Mouse (Mus musculus) left cerebral cortex, adult 18-20 months (tissue): ENCODE measurements around the gene Col6a6. TPM values are rescaled to one million over a fixed set of nuclear protein-coding genes. Genes with fewer than 3 reads are reported as not detected.

ENCODE experiments used
- DNase-seq, 2 experiments: peaks; one replicate each; pipeline ENCODE4 v3.0.0; 2021 to 2022; ENCODE audit warnings: low spot score in 2 of 2, mixed read lengths in 1 of 2
- total RNA-seq, 2 experiments: library from RNA; stranded (reverse); gene quantifications; 2 replicates each; pipeline ENCODE4 v1.2.3; 2021

The Col6a6 gene
- total RNA-seq, 2 experiments from 2014 or later, result 0.16 to 0.56 TPM

DNA sequence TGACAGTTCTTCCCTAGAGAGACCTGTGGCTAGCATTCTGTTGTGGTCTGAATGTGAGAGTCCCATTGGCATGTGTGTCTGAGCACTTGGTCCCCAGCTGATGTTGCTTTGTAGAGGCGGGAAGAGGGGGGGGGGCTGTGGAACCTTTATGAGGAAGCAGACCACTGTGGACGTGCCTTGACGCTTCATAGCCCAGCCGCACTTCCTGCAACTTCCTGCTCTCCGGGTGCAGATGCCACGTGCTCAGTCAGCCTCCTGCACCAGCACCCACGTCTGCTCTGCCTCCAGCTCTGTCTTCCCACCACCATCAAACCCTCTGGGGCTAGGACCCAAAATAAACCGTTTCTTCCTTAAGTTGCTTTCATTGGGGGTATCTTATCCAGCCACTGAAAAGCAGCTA is 24.5 kb downstream of the Col6a6 start:
- DNase-seq, result no peak

DNA sequence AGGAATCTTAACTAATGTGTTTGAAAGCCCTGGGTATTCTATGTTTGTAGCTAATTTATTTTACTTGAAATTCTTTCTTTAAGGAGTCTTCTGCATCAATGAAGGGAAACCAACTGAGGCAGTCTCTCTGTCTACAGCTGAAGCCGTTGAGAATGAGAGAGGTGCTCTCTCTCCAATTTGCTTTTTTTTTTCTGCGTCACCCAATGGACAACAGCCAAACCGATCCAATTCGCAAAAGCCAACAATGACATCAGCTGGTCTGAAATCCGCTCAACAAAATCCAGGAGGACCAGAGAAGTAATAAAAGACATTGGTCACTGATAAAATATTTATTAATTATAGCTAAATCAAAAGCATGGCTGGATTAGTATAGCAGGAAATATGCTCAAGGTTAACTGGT is 26.5 kb downstream of the Col6a6 start:
- DNase-seq, result no peak

DNA sequence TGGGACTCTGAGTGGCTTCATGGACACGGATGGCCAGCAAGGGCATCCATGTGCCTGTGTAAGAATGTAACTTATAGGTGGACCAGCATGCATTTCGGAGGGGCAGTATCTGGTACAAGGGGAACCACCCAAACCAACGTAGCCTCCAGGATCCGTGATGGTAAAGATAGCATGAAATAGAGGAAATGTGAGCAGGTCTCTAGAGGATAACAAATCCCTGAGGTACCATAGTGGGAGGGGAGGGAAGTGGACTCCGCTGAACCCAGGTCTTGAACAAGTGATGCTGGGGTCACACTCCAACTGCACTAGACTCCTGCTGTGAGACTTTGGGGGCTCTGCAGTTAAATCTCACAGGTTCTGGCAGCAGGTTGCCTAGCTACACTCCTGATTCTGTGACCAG is 27.7 kb downstream of the Col6a6 start:
- no peak for DNase-seq

DNA sequence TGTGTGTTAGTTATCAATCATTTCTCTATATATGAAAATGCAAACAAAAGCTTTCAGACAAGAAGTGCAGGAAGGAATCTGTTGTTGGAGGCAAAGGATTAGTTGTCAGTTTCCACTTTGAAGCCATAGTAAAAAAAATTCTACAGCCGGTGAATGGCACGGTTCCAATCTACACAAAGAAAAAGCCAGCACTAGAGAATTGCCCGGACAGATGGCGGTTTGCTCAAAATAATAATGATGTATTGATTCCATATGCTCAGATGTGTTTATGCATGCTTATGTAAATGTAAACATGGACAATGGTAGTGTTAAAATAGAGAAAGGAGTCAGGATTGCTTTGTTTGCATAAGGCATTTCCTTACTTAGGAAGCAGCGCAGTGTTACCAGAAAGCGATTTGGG is 31.8 kb downstream of the Col6a6 start:
- no peak for DNase-seq

DNA sequence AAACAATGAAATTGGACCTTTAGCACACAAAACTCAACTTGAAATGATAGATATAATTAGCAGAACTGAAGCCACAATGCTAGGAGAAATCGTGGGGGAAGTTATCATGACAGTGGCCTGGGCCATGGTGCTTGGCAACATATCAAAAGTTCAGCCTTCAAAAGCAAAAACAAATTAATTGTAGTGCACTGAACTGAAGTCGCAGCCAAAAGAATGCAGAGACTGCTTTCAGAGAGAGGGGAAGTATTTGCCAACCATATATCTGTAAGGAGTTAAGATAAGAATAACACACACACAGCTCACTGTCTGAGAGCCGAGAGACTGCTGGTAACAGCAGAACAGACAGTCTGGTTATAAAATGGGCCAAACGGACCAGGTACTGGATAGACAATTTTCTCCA is 33.0 kb downstream of the Col6a6 start:
- DNase-seq, result no peak

DNA sequence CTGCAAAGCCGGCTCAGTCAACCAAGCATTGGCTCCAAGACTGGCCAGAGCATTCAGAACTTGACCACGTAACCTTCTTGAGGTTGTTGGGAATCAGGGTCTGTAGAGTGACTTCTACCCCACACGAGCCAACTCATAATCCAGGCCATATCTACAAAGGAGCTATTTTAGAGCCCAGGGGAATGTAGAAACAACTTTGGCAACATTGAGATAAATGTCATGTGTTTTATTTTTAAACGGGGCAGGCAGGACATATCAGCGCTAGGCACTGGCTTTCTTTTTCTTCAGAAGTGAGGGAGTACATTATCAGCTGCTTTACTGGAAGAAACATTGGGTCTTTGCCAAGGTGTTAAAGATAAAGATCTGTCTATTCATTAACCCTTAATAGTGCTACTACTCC is 36.1 kb downstream of the Col6a6 start:
- no peak for DNase-seq

DNA sequence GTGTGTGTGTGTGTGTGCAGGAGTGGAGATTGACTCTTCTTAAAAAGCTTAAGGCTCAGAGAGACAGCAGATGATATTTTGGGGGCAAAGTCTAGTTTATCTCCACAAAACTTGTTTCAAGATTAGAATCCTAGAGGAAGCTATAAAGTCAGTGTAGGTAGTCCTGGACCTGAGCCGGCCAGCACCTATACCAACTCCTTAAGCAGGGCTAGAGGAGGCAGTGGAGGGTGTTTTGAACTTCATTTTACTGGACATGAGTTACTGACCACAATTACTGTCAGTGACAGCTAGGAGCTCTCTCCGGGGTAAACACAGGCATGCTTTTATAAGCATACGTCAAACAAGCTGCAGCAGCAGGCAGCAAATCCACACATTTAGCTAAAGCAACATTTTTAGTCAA is 39.8 kb downstream of the Col6a6 start:
- no peak for DNase-seq

DNA sequence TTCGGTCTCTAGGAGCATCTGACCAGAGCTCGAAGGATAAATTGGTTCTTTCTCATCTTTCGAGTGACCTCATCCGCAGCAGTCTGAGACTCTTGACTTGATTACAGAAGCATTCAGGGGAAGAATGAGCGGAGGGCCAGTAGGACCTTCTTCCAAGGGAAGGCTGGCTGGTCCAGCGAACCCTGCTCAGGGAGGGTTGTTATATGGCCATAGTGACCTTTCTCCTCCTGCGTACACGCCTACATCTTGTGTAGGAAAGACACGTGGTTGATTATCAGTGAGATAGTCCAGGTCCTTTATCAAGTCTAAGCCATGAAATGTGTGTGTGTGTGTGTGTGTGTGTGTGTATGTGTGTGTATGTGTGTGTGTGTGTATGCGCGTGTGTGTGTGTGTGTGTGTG is 40.2 kb downstream of the Col6a6 start:
- DNase-seq, result no peak

DNA sequence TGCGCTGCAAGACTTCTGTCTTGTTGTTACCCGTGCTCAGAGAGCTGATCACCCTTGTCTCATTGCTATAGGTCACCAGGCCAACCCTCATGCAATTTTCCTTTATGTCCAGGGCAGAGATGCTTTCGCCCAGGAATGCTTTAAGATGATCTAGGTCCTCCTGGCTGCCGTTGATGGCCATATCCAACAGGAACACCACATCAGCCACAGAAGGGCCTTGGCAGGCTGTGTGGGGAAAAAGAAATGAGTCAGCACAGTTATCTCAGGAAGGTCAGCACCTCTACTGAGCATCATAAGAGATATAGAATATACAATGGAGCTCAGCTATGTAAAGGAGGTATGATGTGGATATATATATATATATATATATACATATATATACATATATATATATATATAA is 43.9 kb downstream of the Col6a6 start:
- DNase-seq, result no peak

DNA sequence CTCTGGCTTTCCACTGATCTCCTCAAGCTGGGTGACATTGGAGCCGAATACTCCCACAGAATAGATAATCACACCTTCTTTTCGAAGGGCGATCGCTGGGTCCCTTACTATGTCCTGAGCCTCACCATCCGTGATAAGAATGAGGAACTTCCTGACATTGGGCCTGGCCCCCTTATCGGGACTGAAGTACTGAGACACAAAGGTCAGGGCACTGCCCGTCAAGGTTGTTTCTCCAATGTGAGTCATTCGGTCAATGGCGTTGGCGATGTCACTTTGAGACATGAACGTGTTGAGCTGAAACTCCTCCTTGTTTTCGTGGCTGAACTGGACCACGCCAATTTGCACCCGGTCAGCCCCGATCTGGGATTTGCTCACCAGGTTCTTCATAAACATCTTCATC is 47.3 kb downstream of the Col6a6 start:
- no peak for DNase-seq

DNA sequence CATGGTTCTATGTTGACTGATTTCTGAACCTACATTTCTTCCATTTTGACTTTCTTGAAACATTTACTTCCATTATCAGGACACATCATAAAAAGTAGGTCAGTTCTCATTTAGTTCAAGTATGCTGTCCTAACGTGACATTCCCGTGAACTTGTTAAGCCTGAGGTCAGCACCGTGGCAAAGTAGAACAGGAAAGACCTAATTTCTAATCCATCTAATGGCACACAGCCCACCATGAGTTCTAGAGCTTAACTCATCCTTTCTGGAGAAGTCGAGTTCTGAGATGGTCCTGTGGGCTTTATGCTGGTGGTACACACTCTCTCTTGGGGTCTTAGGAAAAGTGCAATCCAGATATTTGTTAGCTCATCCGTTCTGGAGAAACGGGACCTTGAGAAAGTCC is 49.2 kb downstream of the Col6a6 start:
- DNase-seq, result no peak

DNA sequence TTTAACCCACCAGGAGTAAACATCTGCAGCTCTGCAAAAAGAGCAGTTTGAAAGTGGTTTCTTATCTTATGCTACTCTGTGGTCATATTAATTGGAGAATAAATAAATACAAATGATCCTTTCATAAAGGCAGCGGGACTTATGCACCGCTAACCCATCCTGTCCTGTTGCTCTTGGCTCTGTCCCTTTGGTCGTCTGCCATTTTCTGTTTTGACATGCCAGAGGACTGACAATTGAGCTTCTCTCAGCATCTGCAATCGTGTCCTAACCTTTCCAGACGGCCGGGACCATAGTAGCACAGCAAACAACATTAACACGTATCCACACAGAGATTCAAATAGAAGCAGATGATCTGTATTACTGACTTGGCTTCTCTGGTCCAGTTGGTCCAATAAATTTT is 53.1 kb downstream of the Col6a6 start:
- DNase-seq, result no peak

DNA sequence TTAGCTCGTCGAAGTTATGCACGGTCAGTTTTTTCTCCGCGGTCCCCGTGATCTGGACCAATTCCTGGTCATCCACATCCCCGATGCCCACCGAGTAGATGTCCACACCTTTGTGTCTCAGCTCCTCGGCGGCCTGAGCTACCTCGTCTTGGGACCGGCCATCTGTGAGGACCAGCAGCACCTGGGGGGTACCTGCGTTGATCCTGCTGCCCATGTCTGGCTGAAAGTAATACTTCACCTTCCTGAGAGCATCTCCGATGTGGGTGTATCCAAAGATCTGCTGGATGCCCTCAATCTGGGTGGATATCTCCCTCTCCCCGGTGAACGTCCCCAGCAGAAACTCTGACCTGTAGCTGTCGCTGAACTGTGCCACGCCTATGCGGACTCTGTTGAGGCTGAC is 53.6 kb downstream of the Col6a6 start:
- DNase-seq, result no peak

DNA sequence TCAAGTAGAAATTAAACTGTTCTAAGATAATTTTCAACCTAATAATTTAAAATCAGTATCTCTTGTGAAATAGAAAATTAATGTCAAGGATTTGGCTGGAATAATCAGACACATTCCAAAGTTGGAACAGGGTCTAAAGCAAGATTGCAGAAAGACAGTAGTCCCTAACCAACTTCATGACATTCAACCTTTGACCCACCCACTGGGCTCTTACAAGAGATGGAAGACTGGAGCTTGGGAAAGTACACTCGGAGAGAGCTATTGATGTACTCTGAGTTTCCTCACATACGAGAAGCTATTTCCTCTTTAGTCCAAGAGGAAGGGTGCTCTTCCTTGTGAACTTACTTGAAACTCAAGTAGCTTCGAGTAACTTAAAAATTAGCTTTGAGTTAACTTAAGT is 56.6 kb downstream of the Col6a6 start:
- no peak for DNase-seq

DNA sequence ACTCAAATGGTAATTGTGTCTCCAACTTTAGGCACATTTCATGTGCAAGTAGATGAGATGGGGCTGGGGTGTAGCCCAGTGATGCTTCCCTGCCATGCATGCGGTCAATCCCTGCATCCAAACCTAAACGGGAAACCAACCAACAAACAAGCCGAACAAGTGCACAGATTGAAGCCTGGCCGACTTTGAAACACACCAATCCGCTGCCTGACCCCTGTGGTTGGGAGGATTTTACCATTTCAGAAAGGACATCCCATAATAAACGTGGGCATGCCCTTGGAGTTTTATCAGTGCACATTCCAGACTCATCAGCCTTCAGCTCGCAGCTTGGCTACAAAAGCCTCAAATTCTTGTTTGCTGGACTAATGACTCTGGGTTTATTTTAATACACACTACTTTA is 57.3 kb downstream of the Col6a6 start:
- no peak for DNase-seq

DNA sequence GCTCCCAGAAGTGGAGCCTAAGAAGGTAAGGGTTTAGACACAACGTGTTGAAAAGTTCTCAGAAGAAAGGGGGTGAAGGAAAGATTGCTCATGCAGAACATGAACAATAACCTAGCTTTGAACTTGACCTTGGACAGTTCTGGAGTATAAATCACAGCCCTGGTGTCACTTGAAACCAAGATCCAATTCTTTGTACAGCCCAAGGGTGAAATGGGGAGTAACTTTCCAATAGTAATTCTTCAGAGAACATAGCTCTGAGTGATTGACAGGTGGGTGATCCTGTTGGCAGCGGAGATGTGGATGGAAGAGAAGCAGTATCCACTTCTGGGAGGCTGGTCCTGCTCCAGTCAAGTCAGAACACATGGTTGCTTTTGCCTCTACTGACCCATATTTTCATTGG is 62.1 kb downstream of the Col6a6 start:
- DNase-seq, result no peak

DNA sequence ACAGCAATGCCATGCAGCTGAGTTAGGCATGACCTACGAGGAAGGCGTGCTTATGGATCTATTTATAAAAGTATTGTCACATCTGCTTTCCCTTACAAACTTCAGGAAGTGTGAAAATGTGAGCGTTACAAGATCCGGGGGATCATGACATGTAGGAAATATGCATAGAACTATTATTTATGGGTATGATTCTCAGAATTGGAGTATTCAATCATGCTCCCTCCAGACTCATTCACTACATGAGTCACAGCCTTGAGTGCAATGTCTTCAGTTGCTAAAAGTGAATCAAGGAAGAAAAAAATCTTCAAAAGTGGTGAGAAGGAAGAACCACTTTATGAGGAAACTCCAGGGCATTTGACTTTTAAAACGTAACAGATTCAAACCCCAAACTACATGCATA is 63.3 kb downstream of the Col6a6 start:
- no peak for DNase-seq

DNA sequence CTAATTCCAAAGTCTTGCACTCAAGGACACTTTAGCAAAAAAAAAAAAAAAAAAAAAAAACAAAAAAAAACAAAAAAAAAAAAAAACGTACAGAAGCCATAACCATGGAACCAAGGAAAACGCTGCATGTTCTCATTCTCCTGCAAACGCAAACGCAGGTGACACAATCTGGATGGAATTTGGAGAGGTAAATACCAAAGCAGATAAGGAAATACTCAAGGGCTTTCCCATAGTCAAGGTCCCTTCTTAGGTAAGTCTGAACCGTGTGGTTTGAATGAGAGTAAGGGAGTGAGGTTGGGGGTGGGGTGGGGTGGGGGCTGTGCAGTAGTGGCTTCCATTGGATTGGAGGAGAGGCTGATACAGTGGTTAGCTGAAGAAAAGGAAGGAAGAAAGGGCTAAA is 63.8 kb downstream of the Col6a6 start:
- no peak for DNase-seq

DNA sequence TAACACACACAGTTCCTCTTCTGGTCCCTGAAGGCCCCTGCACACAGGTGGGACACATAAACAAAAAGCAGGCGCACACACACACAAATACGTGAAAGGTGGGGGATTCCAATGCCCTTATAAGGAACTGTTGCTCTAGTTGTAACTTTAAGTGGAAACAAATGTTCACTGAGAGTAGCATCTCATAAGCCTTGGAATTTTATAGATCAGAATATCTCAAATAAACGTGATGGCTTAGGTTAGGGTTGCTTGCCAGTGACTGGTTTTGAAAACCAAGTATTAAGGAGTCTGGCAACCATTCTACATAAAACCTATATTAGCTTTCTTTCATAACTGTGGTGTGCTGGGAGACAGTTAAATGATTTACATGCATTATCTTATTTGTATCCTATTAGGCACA is 64.3 kb downstream of the Col6a6 start:
- DNase-seq, result no peak

DNA sequence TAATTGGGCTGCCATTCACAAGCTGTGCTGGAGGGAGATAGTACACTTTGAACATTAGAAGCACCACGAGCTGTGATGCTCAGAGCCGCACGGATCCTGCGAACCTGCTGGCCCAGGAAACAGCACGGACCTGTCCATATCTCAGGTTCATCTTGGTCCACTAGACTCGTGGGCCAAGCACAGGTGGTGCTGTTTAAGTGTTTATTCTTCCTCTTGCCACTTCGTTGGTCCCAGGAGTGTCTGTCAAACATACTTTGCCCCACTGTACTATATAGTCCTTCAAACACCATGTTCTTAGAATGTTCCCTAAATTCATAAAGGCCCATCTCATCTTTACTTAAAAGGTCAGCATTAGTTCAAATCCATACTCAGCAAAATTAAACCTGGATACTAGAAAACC is 65.7 kb downstream of the Col6a6 start:
- no peak for DNase-seq

DNA sequence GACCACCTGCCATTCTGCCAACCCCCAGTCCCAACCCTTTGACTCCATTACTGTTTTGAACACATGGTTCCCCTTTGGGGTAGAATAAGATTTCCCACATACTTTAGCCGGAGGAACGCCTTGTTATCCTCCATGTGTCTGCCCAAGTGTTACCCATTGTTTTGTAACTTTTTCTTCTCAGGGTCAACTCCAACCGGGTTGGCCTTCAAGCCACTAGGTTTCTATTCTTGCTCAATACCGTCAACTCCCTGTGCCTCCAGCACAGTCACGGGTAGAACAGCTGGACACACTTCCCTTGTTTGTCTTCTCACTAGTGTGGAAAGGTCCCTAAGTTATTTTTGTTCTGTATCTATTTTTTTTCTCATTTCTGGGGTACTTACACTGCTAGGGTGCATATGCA is 69.1 kb downstream of the Col6a6 start:
- no peak for DNase-seq

DNA sequence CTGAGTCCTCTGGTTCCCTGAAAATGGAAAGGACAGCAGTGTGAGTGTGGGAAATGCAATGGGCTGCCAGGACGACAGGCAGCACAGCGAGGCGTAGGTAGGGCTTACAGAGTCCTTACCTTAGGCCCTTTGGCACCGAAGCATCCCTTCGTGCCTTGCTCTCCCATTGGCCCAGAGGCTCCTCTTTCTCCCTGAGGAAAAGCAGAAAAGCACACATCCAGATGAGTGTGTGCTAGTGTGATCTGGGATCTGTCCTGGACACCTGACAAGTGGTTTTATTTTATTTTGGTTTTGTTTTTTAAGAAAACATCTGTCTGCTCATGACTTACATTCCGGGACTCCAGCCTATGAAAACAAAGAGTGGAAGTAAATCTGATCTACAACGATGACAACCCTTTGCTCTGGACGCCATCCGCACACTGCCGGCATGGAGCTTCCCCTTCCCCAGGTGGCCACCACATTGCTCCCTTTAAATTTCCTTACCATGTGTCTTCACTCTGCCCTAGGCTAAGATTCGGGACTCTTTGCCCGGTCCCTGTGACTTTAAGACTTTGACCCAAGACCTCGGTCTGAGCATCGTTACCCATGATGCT is 69.7 kb downstream of the Col6a6 start:
- DNase-seq, result no peak

DNA sequence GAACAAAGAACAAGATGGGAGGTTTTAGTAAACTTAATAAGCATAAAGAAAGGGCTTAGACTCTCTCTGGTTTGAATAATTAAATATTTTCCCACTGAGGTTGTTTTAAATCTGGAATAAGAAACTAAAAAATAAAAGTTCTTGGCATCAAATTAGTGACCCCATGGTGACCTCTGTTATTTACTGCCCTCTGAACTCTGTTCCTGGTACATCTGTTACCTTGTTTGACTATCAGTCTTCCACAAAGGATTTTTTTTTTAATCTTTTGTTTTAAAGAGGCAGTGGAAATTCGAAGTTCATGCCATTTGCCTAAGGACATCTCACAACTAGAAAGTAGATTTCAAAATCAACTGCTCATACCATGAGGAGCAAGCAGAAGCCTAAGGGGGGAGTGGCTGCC is 73.7 kb downstream of the Col6a6 start:
- DNase-seq, result no peak

DNA sequence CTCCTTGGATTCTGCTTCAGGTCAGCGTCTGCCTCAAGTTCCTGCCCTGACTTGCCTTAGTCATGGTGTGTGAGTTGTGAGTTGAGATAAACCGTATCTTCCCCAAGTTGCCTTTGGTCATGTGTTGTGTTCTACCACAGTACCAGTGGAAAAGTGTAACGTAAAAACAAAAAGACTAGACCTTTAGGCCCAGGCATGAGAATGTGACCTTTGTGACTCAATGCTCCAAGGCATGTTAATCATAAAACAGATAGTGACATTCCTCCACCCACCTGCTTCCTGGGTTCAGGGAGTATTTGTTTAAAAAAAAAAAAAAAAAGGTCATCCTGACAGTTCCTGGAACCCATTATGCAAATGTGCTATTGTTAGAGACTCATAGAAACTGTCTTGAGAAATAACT is 82.1 kb downstream of the Col6a6 start:
- DNase-seq, result no peak
